Mouse (Mus musculus): ENCODE results near the gene Trim17.
"Not testable (repeated sequence)": the region's sequence is repeated elsewhere in the genome, so short reads cannot be mapped to it uniquely, and the experiment has no call there.

The Trim17 gene

GRCm38 (mm10) chr11:58947798-58948528 lies 6.5 kb upstream of the Trim17 start:
- DNase-seq = no peak

- peak; percentile 29 for DNase-seq
These were observed 5.7 kb upstream of the Trim17 start, which contains the start of gene Hist3h2ba for GRCm38 (mm10) chr11:58948542-58949479. Gene Hist3h2ba (plus strand): TSS chr11:58948920.

- DNase-seq = no peak
These were observed 4.7 kb upstream of the Trim17 start for GRCm38 (mm10) chr11:58949480-58950431.

- no peak for DNase-seq
These were observed 3.3 kb upstream of the Trim17 start for GRCm38 (mm10) chr11:58951210-58951609.

- peak; percentile 25 for DNase-seq
These were observed 925 bp upstream of the Trim17 start for GRCm38 (mm10) chr11:58953351-58954169.

GRCm38 (mm10) chr11:58954170-58954419 lies 390 bp upstream of the Trim17 start:
- not testable (repeated sequence) for DNase-seq

- DNase-seq = no peak
These were observed 820 bp downstream of the Trim17 start for GRCm38 (mm10) chr11:58955143-58955867.

GRCm38 (mm10) chr11:58955868-58956257 lies 1.4 kb downstream of the Trim17 start:
- DNase-seq = no peak

- no peak for DNase-seq
These were observed 2.9 kb downstream of the Trim17 start for GRCm38 (mm10) chr11:58957226-58957914.

- DNase-seq = no peak
These were observed 4.1 kb downstream of the Trim17 start for GRCm38 (mm10) chr11:58958536-58958935.

GRCm38 (mm10) chr11:58959186-58959825 lies 4.8 kb downstream of the Trim17 start:
- no peak for DNase-seq

GRCm38 (mm10) chr11:58959921-58960465 lies 5.5 kb downstream of the Trim17 start:
- peak; percentile 78 for DNase-seq

- DNase-seq = no peak
These were observed 7.1 kb downstream of the Trim17 start for GRCm38 (mm10) chr11:58961364-58962177.

GRCm38 (mm10) chr11:58963543-58963942 lies 9.1 kb downstream of the Trim17 start:
- DNase-seq = peak; percentile 46

GRCm38 (mm10) chr11:58964216-58964615 lies 9.7 kb downstream of the Trim17 start:
- DNase-seq = no peak

- no peak for DNase-seq
These were observed 10.7 kb downstream of the Trim17 start for GRCm38 (mm10) chr11:58965001-58965760.

- DNase-seq = peak; percentile 58
These were observed 12.9 kb downstream of the Trim17 start for GRCm38 (mm10) chr11:58967346-58967745.

GRCm38 (mm10) chr11:58968551-58968950 lies 14.1 kb downstream of the Trim17 start:
- no peak for DNase-seq
